Mouse (Mus musculus): ENCODE measurements around the gene Golga5. TPM values are rescaled to one million over a fixed set of nuclear protein-coding genes. Genes with fewer than 3 reads are reported as not detected.

Gene Golga5
- 27.9 TPM for polyA plus RNA-seq (2014; fragmentation: Illumina TruSeq; extraction: RNeasy Lipid Tissue Mini Kit (QIAGEN cat#74804); ENCODE audit: low read depth, low replicate concordance)

DNA sequence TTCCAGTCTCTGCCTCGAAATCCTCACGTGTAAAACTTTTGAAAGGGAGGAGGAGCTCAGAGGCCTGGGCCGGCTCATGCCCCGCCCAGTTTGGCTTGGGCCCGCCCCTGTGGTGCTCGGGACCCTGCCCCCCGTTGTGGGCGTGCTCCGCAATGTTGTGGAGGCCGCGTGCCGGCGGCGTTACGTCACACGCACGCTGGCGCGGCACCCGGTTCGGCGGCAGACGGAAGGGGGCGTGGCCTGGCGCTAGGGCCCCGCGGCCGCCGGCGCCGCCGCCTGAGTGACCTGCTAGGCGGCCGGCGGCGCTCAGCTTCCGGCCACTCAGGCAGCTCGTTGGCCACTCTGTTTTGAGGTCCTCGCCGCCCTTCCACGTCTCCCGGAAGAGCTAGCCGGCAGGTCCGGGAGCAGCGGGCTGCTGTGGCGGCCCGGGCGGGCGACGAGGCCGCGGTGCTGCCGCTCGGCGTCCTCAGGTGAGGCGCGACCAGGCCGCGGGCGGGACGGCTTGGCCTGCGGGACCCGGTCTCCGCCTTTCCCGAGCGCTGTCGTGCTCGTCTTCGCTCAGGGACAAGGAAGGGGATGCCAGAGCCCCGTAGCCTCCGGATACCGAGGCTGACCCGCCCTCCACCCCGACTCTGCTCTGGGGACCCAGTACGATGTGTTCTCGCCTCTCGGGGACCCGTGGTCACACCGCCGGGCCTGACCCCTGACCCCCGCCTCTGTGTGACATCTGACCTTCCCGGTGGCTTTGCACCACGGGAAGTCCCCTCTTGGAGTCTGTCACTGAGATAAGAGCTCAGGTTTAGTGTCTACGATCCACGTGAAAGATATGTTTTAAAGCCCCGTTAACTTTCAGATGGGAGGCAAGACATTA, at the start of gene Golga5:
Gene Golga5 (plus strand): TSS at position 242 of the 871 bp plus-strand sequence.

DNA sequence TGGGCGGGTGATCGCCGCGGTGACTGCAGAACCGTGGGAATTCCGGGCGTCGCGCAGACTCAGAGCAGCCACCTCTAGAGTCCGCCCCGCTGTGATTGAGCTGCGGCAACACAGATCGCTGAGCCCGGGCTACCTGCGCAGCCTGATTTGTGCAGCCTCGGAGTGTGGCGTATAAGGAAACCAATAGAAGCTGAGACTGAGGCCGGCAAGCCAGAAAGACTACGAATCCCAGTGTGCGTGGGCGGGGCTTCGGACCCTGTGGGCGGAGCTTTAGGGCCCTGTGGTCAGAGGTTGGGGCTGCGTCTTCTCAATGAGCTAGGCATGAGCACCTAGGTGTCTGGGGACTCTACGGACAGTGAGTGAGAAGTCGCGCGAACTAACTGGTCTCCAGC, 29.3 kb upstream of the Golga5 start, which contains the start of gene Lgmn:
Gene Lgmn (minus strand): TSS at position 182 of the 392 bp plus-strand sequence.

Other genes starting within 250 kb of the Golga5 start
- gene Rin3, start 186.1 kb upstream of the Golga5 start, polyA plus RNA-seq (2014; fragmentation: Illumina TruSeq; extraction: RNeasy Lipid Tissue Mini Kit (QIAGEN cat#74804); ENCODE audit: low read depth, low replicate concordance): 9.0 TPM
- gene Lgmn, start 29.3 kb upstream of the Golga5 start, polyA plus RNA-seq (2014; fragmentation: Illumina TruSeq; extraction: RNeasy Lipid Tissue Mini Kit (QIAGEN cat#74804); ENCODE audit: low read depth, low replicate concordance): 81.9 TPM
- gene Chga, start 85.8 kb downstream of the Golga5 start, polyA plus RNA-seq (2014; fragmentation: Illumina TruSeq; extraction: RNeasy Lipid Tissue Mini Kit (QIAGEN cat#74804); ENCODE audit: low read depth, low replicate concordance): 0.24 TPM
- 9.9 TPM for gene Itpk1, start 235.8 kb downstream of the Golga5 start, polyA plus RNA-seq (2014; fragmentation: Illumina TruSeq; extraction: RNeasy Lipid Tissue Mini Kit (QIAGEN cat#74804); ENCODE audit: low read depth, low replicate concordance)